Mouse (Mus musculus) embryonic stem cell, embryonic (primary cell): ENCODE results near the gene Prr14l.

Source experiments
- CTCF ChIA-PET, 4 experiments: fragments of 300-600 bp in 2 of 4; fragments of 350-600 bp in 2 of 4; sonication (Branson Sonifier 250); formaldehyde crosslinking; loops; one replicate each; lab custom pipeline; 2022; ENCODE audit warnings: inconsistent platforms in 2 of 4; lab: Charles Lee
- POLR2A ChIA-PET, 4 experiments: fragments of 300-600 bp in 2 of 4; fragments of 350-600 bp in 2 of 4; sonication (Branson Sonifier 250); formaldehyde crosslinking; loops; one replicate each; lab custom pipeline; 2022; ENCODE audit warnings: antibody characterized with exemption in 4 of 4, inconsistent platforms in 1 of 4; lab: Charles Lee

The Prr14l gene

GRCm38 (mm10) chr5:32759662-32760061, 94.4 kb downstream of the Prr14l start:
- POLR2A ChIA-PET: interaction anchor here in 2 of 4 experiments (0.7 to 8.3 kb wide), 36 partner anchors 9 to 418 kb away, joined by 3 to 97 read pairs (median 8); partner anchors contain the start of genes Pisd (in 2 of the 2), Yes1 (in 2 of the 2), Prr14l (in 1 of the 2) and Ywhah (in 1 of the 2)
- CTCF ChIA-PET: interaction anchor here in 3 of 4 experiments (0.7 to 1.6 kb wide), 3 partner anchors 12 to 274 kb away, joined by 4 to 5 read pairs (median 4); no protein-coding TSS in a partner anchor

DNA sequence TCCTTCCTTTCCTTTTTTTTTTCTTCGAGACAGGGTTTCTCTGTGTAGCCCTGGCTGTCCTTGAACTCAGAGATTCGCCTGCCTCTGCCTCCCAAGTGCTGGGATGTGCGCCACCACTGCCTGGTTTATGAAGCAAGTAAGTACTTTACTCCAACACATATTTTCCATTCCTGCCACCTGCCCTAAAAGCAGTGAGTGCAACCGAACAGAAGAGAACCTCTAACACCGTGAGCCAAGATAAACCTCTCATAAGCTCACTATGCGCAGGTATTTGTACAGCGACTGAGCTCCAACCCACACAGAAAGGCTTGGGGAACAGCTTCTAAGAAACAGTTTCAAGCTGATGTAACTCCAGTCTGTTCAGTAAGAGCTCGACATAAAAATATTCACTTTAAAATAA, 97.9 kb downstream of the Prr14l start:
- ChIA-PET CTCF (interaction anchor here in 3 of 4 experiments (0.6 to 1.6 kb wide), 4 partner anchors 8 to 624 kb away, joined by 3 to 5 read pairs (median 4); no protein-coding TSS in a partner anchor), POLR2A (interaction anchor here in 2 of 4 experiments (1.1 to 8.3 kb wide), 5 partner anchors 10 to 42 kb away, joined by 3 to 97 read pairs (median 5); partner anchors contain the start of gene Pisd (in 1 of the 2))

- POLR2A ChIA-PET: interaction anchor here in 2 of 4 experiments (0.8 to 5.5 kb wide), 11 partner anchors 9 to 137 kb away, joined by 3 to 58 read pairs (median 4); partner anchors contain the start of gene Pisd (in 1 of the 2)
- CTCF ChIA-PET: interaction anchor here in 2 of 4 experiments (1.0 to 1.3 kb wide), 2 partner anchors 11 to 13 kb away, joined by 3 to 5 read pairs; no protein-coding TSS in a partner anchor
Observed at GRCm38 (mm10) chr5:32751736-32752135, 102.3 kb downstream of the Prr14l start.

- CTCF ChIA-PET: interaction anchor here in 1 of 4 experiments (1.9 kb wide), 1 partner anchor 13 kb away, joined by 6 read pairs; no protein-coding TSS in a partner anchor
- POLR2A ChIA-PET: interaction anchor here in 2 of 4 experiments (2.3 to 5.5 kb wide), 3 partner anchors 12 kb away, joined by 14 to 58 read pairs (median 46); no protein-coding TSS in a partner anchor
Observed at GRCm38 (mm10) chr5:32748936-32749335, 105.1 kb downstream of the Prr14l start.

GRCm38 (mm10) chr5:32747650-32748375, 106.2 kb downstream of the Prr14l start:
- CTCF ChIA-PET: interaction anchor here (0.6 to 1.9 kb wide), 19 partner anchors 8 to 531 kb away, joined by 3 to 8 read pairs (median 4); partner anchors contain the start of gene Pisd (in 1 of the 4)

DNA sequence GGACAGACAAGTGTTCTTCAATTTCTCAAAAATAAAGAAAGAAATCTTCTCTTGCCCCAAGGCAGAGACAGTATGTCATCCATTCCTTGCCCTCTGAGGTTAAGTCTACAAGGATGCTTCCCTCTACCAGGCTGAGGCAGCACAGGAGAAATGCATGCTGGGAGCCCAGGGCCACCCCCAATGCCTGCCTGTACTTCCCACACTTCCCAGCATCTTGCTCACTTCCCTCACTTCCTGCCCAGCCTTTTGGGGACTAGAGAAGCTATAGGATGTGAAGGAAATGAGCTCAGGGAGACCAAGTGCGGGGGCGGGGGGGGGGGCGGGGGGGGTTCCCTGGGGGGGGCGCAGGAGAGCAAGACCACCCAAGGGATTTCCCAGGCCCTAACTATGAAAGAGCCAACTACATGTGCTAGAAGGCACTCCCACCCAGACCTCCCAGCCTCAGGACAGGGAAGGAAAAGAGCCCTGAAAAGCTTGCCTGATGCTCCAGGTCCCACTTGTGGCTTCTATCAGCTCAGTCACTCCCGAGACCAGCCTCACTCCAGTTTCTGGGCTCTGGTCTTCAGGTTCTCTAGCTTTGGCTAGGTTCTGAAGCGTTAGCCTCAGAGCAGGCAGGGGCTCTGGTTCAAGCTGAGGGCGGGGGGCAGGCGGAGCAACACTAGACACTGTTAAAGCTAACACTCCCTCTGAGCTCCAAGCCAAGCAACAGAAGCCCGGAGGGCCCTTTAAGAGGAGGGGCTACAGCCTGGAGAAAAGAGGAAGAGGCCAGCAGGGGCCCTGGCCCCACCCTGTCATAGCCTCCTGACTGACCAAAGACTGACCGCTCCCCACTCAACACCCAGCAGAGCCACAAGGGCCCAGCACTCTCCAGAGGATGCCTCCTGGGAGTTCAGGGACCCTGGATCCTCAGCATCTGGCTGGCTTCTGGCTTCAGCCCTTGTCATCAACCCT, 108.1 kb downstream of the Prr14l start:
- POLR2A ChIA-PET: interaction anchor here in 3 of 4 experiments (0.6 to 5.5 kb wide), 18 partner anchors 9 to 529 kb away, joined by 3 to 97 read pairs (median 4); partner anchors contain the start of genes Ctbp1 (in 1 of the 3) and Prr14l (in 1 of the 3)
- CTCF ChIA-PET: interaction anchor here in 3 of 4 experiments (0.6 to 1.6 kb wide), 7 partner anchors 10 to 1820 kb away, joined by 3 to 5 read pairs (median 3); no protein-coding TSS in a partner anchor

More at GRCm38 (mm10) chr5:32747650-32748375, 106.2 kb downstream of the Prr14l start:
- POLR2A ChIA-PET: interaction anchor here in 2 of 4 experiments (1.0 to 5.5 kb wide), 10 partner anchors 9 to 159 kb away, joined by 3 to 97 read pairs (median 3); no protein-coding TSS in a partner anchor

DNA sequence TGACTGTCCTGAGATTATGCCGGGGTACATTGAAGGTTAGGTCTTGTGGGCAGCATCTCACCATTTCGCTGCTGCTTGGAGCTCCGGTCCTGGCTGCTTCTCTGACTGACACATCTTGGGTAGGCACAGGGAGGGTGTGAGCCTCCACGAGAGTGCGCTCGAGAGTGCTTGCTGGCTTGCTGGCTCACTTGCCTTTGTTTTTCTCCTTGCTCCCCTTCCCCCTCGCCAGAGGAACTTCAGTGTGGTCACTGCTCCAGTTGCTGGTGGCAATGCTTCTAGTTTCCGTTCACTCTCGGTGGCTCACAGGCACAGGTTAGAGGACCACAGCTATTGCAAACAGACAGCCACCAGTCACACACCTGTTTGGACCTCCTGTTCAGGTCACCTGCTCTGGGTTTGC, 111.9 kb downstream of the Prr14l start:
- CTCF ChIA-PET: interaction anchor here in 1 of 4 experiments (2.3 kb wide), 1 partner anchor 9 kb away, joined by 6 read pairs; no protein-coding TSS in a partner anchor
- POLR2A ChIA-PET: interaction anchor here in 2 of 4 experiments (1.1 to 3.5 kb wide), 6 partner anchors 9 to 125 kb away, joined by 4 to 16 read pairs (median 6); no protein-coding TSS in a partner anchor

DNA sequence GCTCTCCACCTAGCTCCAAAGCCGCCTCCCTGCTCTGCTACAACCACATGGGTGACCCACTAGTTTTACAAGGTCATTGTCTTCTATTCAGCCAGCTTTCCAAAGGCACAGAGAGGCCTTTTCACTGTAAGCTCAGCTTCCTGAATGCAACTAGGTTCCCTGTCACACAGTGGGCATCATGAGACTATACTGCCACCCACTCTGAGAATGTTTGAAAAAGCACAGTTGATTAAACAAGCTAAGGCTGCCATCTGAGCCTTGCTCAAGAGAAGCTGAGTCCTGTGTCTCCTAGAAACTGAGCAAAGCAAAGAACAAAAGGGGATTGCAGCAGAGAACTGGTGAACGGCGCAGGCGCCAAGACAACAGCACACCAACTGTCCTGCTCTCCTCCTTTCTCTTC, 112.7 kb downstream of the Prr14l start:
- POLR2A ChIA-PET: interaction anchor here in 2 of 4 experiments (0.6 to 3.5 kb wide), 10 partner anchors 10 to 908 kb away, joined by 3 to 16 read pairs (median 6); no protein-coding TSS in a partner anchor
- CTCF ChIA-PET: interaction anchor here in 2 of 4 experiments (0.6 to 2.3 kb wide), 4 partner anchors 9 to 459 kb away, joined by 3 to 6 read pairs (median 4); no protein-coding TSS in a partner anchor

GRCm38 (mm10) chr5:32740850-32741249, 113.2 kb downstream of the Prr14l start:
- ChIA-PET POLR2A (interaction anchor here in 2 of 4 experiments (0.6 to 3.5 kb wide), 7 partner anchors 10 to 124 kb away, joined by 3 to 14 read pairs (median 6); no protein-coding TSS in a partner anchor), CTCF (interaction anchor here in 2 of 4 experiments (0.6 to 2.3 kb wide), 4 partner anchors 10 to 460 kb away, joined by 3 to 6 read pairs (median 4); no protein-coding TSS in a partner anchor)

DNA sequence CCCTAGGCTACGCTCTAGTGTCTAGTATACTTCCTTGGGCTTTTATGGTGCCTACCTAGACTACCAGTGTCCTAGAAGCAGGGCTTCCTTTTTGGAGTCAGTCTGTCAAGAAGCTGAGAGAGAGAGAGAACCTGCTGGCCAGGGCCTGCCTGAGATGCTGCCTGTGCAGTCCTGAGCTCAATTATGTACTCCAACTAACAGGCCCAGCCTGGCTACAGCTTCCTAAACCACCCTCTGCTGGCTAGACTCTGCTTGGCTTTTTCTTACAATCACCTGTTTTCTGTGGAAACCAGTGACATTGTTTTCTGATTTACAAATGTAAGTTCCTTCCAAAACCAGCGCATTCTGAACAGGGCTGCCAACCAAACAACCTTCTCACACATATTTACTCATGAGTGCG, 113.9 kb downstream of the Prr14l start:
- ChIA-PET CTCF (interaction anchor here in 1 of 4 experiments (1.2 kb wide), 1 partner anchor 12 kb away, joined by 3 read pairs; no protein-coding TSS in a partner anchor), POLR2A (interaction anchor here in 2 of 4 experiments (0.8 to 3.5 kb wide), 5 partner anchors 9 to 46 kb away, joined by 3 to 14 read pairs (median 6); no protein-coding TSS in a partner anchor)
